Mouse (Mus musculus): ENCODE results near the gene Cadps2. TPM values are rescaled to one million over a fixed set of nuclear protein-coding genes. Genes with fewer than 3 reads are reported as not detected.

Cadps2 gene
- polyA plus RNA-seq, 1 experiment from 2014 or later, result 3.2 TPM

DNA sequence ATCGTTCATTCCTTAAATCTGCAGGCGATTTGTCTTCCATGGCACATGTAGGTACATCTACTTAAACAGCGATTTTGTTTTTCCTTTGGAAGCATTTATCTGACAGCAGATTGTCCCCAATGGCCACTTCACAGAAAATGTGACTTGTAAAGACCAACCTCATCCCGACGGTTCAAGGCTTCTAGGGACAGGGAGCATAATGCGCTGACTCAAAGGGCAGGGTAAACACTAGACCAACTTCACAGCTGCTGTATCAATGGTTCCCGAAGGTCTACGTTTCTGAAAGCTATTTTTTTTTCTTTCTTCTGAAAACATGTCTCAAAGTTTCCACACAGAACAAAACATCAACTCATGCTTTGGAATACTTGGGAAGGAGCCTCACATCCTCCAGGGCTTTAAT is 524.3 kb downstream of the Cadps2 start:
- WGBS, result 64% methylated on average over 8 of the region's 8 CpGs
- no peak for ATAC-seq (ENCODE audit: low FRiP score)
- no peaks in the 10 kb centered on the region for H3K4me1 ChIP-seq (ENCODE audit: control insufficient read depth, insufficient read depth, low read length)
- no peaks in the 10 kb centered on the region for H3K27me3 ChIP-seq (ENCODE audit: control insufficient read depth, insufficient read depth, low read length)
- H3K9me3 ChIP-seq (ENCODE audit: control insufficient read depth, low read length), result no peaks in the 10 kb centered on the region
- no peak overlapping the region for H3K9ac ChIP-seq (ENCODE audit: low read length)
- H3K4me3 ChIP-seq (ENCODE audit: low read depth, low read length), result no peak overlapping the region
- H3K4me2 ChIP-seq, result no peak overlapping the region
- H3K36me3 ChIP-seq (ENCODE audit: control insufficient read depth, insufficient read depth, low read length), result no peaks in the 10 kb centered on the region
- DNase-seq (ENCODE audit: low spot score, missing footprints), result no peak
- no peak overlapping the region for H3K27ac ChIP-seq (ENCODE audit: low read depth, low read length)

DNA sequence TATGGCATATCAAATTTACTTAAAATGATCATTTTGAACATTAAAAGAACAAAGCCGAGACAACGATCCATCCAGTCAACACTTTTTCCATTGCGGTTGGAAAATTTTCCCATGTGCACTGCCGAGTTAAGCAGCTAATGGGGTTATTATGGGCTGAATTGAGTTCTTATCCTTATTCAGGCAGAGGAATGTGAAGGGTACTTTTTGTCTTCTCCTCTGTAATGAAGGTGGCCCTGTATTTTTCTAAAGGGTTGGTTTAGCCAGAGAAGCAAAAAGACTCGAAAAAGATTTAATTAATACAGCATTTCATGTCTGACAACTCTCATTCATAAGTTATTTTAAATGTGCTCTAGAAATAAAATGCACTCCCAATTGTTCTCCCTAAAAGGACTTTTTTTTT is 524.9 kb downstream of the Cadps2 start:
- H3K9me3 ChIP-seq (ENCODE audit: control insufficient read depth, low read length), result no peaks in the 10 kb centered on the region
- no peaks in the 10 kb centered on the region for H3K36me3 ChIP-seq (ENCODE audit: control insufficient read depth, insufficient read depth, low read length)
- no peaks in the 10 kb centered on the region for H3K4me1 ChIP-seq (ENCODE audit: control insufficient read depth, insufficient read depth, low read length)
- H3K4me3 ChIP-seq (ENCODE audit: low read depth, low read length), result no peak overlapping the region
- DNase-seq (ENCODE audit: low spot score, missing footprints) (no peak), ATAC-seq (ENCODE audit: low FRiP score) (no peak)
- H3K27ac ChIP-seq (ENCODE audit: low read depth, low read length), result no peak overlapping the region
- WGBS, result 41% methylated on average over 5 of the region's 5 CpGs
- no peaks in the 10 kb centered on the region for H3K27me3 ChIP-seq (ENCODE audit: control insufficient read depth, insufficient read depth, low read length)
- no peak overlapping the region for H3K4me2 ChIP-seq
- no peak overlapping the region for H3K9ac ChIP-seq (ENCODE audit: low read length)

DNA sequence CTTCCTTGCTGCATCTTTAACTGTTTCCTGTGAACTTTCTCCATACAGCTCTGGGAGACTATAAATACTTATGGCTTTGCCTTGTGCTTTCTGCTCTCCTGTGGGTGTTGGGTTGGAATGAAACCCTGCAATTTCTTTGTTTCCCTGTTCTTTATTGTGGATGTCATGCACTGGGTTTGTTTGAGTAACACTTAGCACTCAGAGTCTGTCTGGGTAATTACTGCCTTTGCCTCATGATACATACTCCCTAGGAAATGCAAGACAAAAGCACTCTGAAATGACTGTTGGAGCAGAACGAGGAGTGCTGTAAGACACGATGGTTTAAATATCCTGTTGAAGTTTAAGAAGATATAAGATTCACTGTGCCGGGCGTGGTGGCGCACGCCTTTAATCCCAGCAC is 533.2 kb downstream of the Cadps2 start:
- DNase-seq (ENCODE audit: low spot score, missing footprints), result no peak

DNA sequence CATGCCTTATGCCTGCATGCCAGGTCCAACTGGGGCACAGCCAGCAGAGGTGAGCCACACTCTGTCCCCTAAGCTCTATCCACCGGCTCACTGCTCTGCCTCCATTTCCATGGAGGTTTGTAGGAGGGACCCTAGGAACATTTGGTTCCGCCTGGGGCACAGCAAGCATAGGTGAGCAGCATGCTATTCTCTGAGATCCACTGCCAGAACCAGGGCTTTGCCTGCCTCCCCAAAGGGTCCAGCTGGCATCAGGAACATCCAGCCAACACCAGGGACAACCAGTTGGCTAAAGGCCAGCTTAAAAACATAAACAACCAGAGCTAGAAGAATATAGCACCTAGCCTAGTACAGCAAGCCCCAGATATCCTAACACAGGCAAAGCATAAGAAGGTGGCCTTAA is 540.6 kb downstream of the Cadps2 start:
- Histone ChIP-seq H3K4me3 (ENCODE audit: low read depth, low read length) (no peak overlapping the region), H3K4me1 (ENCODE audit: control insufficient read depth, insufficient read depth, low read length) (no peaks in the 10 kb centered on the region), H3K27ac (ENCODE audit: low read depth, low read length) (no peak overlapping the region), H3K36me3 (ENCODE audit: control insufficient read depth, insufficient read depth, low read length) (no peaks in the 10 kb centered on the region), H3K9ac (ENCODE audit: low read length) (no peak overlapping the region), H3K27me3 (ENCODE audit: control insufficient read depth, insufficient read depth, low read length) (no peaks in the 10 kb centered on the region), H3K9me3 (ENCODE audit: control insufficient read depth, low read length) (no peaks in the 10 kb centered on the region), H3K4me2 (no peak overlapping the region)
- DNase-seq (ENCODE audit: low spot score, missing footprints) (no peak), ATAC-seq (ENCODE audit: low FRiP score) (no peak)
- WGBS, result 93% methylated on average over 2 of the region's 2 CpGs

More for the DNA sequence above, 533.2 kb downstream of the Cadps2 start:
- H3K4me3 ChIP-seq (ENCODE audit: low read depth, low read length), result no peak overlapping the region
- H3K4me2 ChIP-seq, result no peak overlapping the region
- ATAC-seq (ENCODE audit: low FRiP score), result no peak
- WGBS, result 86% methylated on average over 6 of the region's 6 CpGs
- no peak overlapping the region for H3K9ac ChIP-seq (ENCODE audit: low read length)
- no peaks in the 10 kb centered on the region for H3K36me3 ChIP-seq (ENCODE audit: control insufficient read depth, insufficient read depth, low read length)
- H3K4me1 ChIP-seq (ENCODE audit: control insufficient read depth, insufficient read depth, low read length), result peaks cover 4% of the 10 kb centered on the region
- no peaks in the 10 kb centered on the region for H3K9me3 ChIP-seq (ENCODE audit: control insufficient read depth, low read length)
- H3K27ac ChIP-seq (ENCODE audit: low read depth, low read length), result no peak overlapping the region
- H3K27me3 ChIP-seq (ENCODE audit: control insufficient read depth, insufficient read depth, low read length), result no peaks in the 10 kb centered on the region

DNA sequence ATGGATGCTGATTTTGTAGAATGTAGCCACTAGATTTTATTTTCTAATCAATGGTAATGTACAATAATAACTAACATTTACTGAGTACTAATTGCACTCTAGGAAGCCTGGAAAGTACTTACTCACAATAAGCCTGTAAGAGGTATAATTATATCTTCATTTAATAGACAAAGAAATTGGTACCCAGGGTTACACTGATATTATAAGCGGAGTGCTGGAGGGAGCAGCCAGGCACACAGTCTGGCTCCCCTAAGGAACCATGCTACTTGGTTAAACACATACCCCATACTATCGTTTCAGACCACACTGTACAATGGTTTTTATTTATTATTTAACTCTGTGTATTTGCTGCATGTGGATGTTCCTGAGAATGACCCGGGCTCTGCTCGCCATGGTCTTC is 544.5 kb downstream of the Cadps2 start:
- ATAC-seq (ENCODE audit: low FRiP score) (no peak), DNase-seq (ENCODE audit: low spot score, missing footprints) (no peak)
- Histone ChIP-seq H3K9ac (ENCODE audit: low read length) (no peak overlapping the region), H3K4me1 (ENCODE audit: control insufficient read depth, insufficient read depth, low read length) (no peaks in the 10 kb centered on the region), H3K4me3 (ENCODE audit: low read depth, low read length) (no peak overlapping the region), H3K4me2 (no peak overlapping the region), H3K27ac (ENCODE audit: low read depth, low read length) (no peak overlapping the region), H3K27me3 (ENCODE audit: control insufficient read depth, insufficient read depth, low read length) (no peaks in the 10 kb centered on the region), H3K9me3 (ENCODE audit: control insufficient read depth, low read length) (no peaks in the 10 kb centered on the region), H3K36me3 (ENCODE audit: control insufficient read depth, insufficient read depth, low read length) (no peaks in the 10 kb centered on the region)
- WGBS, result 88% methylated on average over 4 of the region's 4 CpGs

DNA sequence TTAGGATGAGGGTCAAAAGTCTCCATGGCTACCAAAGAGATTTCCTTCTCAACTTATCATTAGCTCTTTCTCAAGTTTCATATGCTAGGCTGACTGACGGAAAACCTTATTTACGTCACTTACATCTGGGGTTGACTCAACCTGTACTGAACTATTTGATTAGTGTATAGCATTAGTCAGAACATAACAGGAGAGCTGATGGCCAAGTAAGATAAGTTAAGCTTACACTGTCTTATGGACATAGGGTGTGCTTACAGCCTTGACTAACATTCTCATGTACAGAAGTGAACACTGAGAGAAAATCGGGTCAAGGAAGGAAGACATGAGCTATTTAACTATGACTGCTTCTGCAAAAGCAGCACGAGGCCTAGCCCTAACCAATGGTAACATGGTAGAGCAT is 550.5 kb downstream of the Cadps2 start:
- no peaks in the 10 kb centered on the region; the same call in 1 of the 2 replicates for H3K27me3 ChIP-seq (ENCODE audit: control insufficient read depth, insufficient read depth, low read length)
- DNase-seq (ENCODE audit: low spot score, missing footprints), result no peak
- H3K27ac ChIP-seq (ENCODE audit: low read depth, low read length), result no peak overlapping the region
- H3K4me1 ChIP-seq (ENCODE audit: control insufficient read depth, insufficient read depth, low read length), result no peaks in the 10 kb centered on the region
- no peak overlapping the region for H3K4me3 ChIP-seq (ENCODE audit: low read depth, low read length)
- no peak for ATAC-seq (ENCODE audit: low FRiP score)
- H3K36me3 ChIP-seq (ENCODE audit: control insufficient read depth, insufficient read depth, low read length), result no peaks in the 10 kb centered on the region
- WGBS, result 85% methylated on average over 4 of the region's 4 CpGs
- H3K4me2 ChIP-seq, result no peak overlapping the region
- H3K9ac ChIP-seq (ENCODE audit: low read length), result no peak overlapping the region
- H3K9me3 ChIP-seq (ENCODE audit: control insufficient read depth, low read length), result no peaks in the 10 kb centered on the region

DNA sequence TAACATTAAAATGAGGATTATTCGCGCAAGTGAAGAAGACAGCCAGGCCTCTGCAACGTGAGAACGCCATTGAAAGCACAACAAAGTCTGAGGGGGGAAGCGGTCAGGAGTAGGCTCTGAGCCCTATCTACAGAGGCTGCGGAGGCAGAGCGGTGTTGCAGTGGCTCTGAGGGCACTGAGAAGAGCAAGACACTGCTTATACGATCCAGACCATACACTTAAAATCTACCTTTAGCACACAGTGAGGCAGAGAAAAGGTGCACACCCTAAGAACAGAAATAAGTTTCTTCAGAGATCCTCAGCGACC is 557.8 kb downstream of the Cadps2 start:
- ATAC-seq (ENCODE audit: low FRiP score) (no peak), DNase-seq (ENCODE audit: low spot score, missing footprints) (no peak)
- no peak overlapping the region for H3K9ac ChIP-seq (ENCODE audit: low read length)
- WGBS, result 34% methylated on average over 9 of the region's 9 CpGs
- H3K4me1 ChIP-seq (ENCODE audit: control insufficient read depth, insufficient read depth, low read length), result no peaks in the 10 kb centered on the region
- peaks cover 58% of the 10 kb centered on the region for H3K27me3 ChIP-seq (ENCODE audit: control insufficient read depth, insufficient read depth, low read length)
- no peaks in the 10 kb centered on the region for H3K36me3 ChIP-seq (ENCODE audit: control insufficient read depth, insufficient read depth, low read length)
- no peak overlapping the region for H3K4me3 ChIP-seq (ENCODE audit: low read depth, low read length)
- no peak overlapping the region for H3K4me2 ChIP-seq
- no peaks in the 10 kb centered on the region for H3K9me3 ChIP-seq (ENCODE audit: control insufficient read depth, low read length)
- no peak overlapping the region for H3K27ac ChIP-seq (ENCODE audit: low read depth, low read length)

DNA sequence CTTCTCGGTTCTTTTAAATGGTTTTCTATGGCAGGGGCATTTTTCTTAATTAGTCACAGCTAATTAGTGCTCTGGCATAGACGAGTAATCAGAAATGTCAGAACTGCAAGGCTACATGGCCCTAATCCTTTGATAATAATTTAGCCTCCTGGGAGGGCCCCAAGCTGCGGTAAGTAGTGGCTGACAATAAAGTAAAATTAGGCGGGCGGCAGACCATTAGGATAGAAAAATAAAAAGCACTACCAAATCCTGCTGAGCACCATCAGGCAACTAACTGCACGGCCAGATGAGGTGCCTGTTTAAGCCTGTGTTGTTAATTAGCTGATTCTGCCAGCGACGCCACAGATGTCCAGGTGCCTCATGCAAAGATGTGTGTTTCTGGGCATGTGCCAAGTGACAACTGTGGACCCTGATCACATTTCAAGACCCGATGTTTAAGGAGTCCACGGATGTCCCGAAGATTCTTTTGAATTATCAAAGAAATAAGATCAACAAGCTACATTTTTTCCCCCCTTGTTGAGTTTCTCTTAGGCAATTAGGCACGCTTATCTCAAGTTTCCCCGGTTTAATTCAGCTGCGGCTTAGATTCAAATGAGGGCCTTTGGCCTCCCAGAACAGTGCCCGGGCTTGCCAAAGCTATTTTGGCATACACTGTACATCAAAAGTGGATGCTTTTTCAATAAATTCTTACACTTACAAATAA is 558.3 kb downstream of the Cadps2 start:
- no peak for DNase-seq (ENCODE audit: low spot score, missing footprints)
- Histone ChIP-seq H3K9ac (ENCODE audit: low read length) (no peak overlapping the region), H3K27ac (ENCODE audit: low read depth, low read length) (no peak overlapping the region), H3K36me3 (ENCODE audit: control insufficient read depth, insufficient read depth, low read length) (no peaks in the 10 kb centered on the region), H3K9me3 (ENCODE audit: control insufficient read depth, low read length) (no peaks in the 10 kb centered on the region), H3K4me3 (ENCODE audit: low read depth, low read length) (no peak overlapping the region), H3K27me3 (ENCODE audit: control insufficient read depth, insufficient read depth, low read length) (peaks cover 63% of the 10 kb centered on the region), H3K4me1 (ENCODE audit: control insufficient read depth, insufficient read depth, low read length) (no peaks in the 10 kb centered on the region), H3K4me2 (no peak overlapping the region)
- peak; percentile 59 for ATAC-seq (ENCODE audit: low FRiP score)
- 18% methylated on average over 15 of the region's 15 CpGs for WGBS

DNA sequence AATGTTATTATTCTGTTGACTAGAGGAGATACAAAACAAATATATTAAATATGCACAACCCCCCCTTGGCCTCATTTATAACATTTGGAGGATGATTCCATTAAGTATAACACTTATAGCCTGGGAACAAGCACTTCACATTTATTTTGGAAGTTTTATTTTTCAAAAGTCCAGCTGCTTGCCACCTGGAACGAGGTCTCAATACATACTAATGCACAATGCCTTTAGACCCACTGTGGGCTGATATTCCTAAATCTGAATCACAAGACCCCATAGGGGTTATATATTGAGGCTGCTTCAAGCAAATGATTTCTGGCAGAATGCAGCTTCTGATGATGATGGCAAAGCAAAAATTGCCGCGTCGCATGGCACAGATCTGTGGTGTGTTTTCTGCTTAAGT is 565.7 kb downstream of the Cadps2 start:
- H3K4me3 ChIP-seq (ENCODE audit: low read depth, low read length), result no peak overlapping the region
- H3K27ac ChIP-seq (ENCODE audit: low read depth, low read length), result no peak overlapping the region
- H3K4me1 ChIP-seq (ENCODE audit: control insufficient read depth, insufficient read depth, low read length), result peaks cover 12% of the 10 kb centered on the region
- whole genome bisulfite sequencing, result 45% methylated on average over 4 of the region's 4 CpGs
- peak; percentile 13; the same call in 1 of the 2 replicates for ATAC-seq (ENCODE audit: low FRiP score)
- H3K4me2 ChIP-seq, result no peak overlapping the region
- H3K9ac ChIP-seq (ENCODE audit: low read length), result no peak overlapping the region
- no peak for DNase-seq (ENCODE audit: low spot score, missing footprints)
- no peaks in the 10 kb centered on the region for H3K9me3 ChIP-seq (ENCODE audit: control insufficient read depth, low read length)
- no peaks in the 10 kb centered on the region for H3K36me3 ChIP-seq (ENCODE audit: control insufficient read depth, insufficient read depth, low read length)
- H3K27me3 ChIP-seq (ENCODE audit: control insufficient read depth, insufficient read depth, low read length), result peaks cover 78% of the 10 kb centered on the region
